Mouse (Mus musculus) spleen, adult 2 months (tissue): Measurements from ENCODE around the gene Ndufa6.

ENCODE experiments used
- CTCF ChIP-seq: fragments of 200-500 bp; IDR thresholded peaks from 2 replicates; pipeline ENCODE4 v1.5.1; 2011; ENCODE audit warnings: mild to moderate bottlenecking, inconsistent platforms; ENCODE audit not compliant: insufficient read depth, insufficient read length, insufficient replicate concordance; ENCODE audit errors: extremely low read depth
- POLR2A ChIP-seq: fragments of 200-500 bp; IDR thresholded peaks from 2 replicates; pipeline ENCODE4 v1.6.1; 2011; ENCODE audit warnings: low read depth, low read length, inconsistent platforms

GRCm38 (mm10) chr15:82307107-82307506, 47.0 kb downstream of the Ndufa6 start:
- no peak for TF ChIP-seq CTCF
- no peak for TF ChIP-seq POLR2A
